Mouse (Mus musculus): Measurements from ENCODE around the gene Tmem174. TPM values are rescaled to one million over a fixed set of nuclear protein-coding genes. Genes with fewer than 3 reads are reported as not detected.

Gene Tmem174
- total RNA-seq (2023) = not detected in 4 replicates

GRCm38 (mm10) chr13:98637145-98637544 lies at the start of gene Tmem174:
Gene Tmem174, minus strand, starts transcription at chr13:98637410.

Other genes with a start within 250 kb of the Tmem174 start
- not detected in 4 replicates for gene Gm10320, start 145.4 kb downstream of the Tmem174 start, total RNA-seq (2023)
- gene Tmem171, start 57.4 kb upstream of the Tmem174 start, total RNA-seq (2023) = not detected in 4 replicates
- 55.3 to 59.0 TPM (median 56.5 TPM) in 4 replicates for gene Fcho2, start 178.0 kb upstream of the Tmem174 start, total RNA-seq (2023)

All from B cell, adult 62 days (primary cell).